Mouse (Mus musculus) megakaryocyte, embryonic 14.5 days (primary cell): ENCODE measurements around the gene Wasf3.

Experiments used
- FLI1 ChIP-seq: IDR thresholded peaks from 2 replicates; pipeline ENCODE4 v1.6.1; 2012; ENCODE audit warnings: low read length, inconsistent platforms, mixed read lengths
- GATA1 ChIP-seq: IDR thresholded peaks from 3 replicates; pipeline ENCODE4 v1.6.1; 2012; ENCODE audit warnings: mixed read lengths, low read length, inconsistent platforms, borderline replicate concordance

DNA sequence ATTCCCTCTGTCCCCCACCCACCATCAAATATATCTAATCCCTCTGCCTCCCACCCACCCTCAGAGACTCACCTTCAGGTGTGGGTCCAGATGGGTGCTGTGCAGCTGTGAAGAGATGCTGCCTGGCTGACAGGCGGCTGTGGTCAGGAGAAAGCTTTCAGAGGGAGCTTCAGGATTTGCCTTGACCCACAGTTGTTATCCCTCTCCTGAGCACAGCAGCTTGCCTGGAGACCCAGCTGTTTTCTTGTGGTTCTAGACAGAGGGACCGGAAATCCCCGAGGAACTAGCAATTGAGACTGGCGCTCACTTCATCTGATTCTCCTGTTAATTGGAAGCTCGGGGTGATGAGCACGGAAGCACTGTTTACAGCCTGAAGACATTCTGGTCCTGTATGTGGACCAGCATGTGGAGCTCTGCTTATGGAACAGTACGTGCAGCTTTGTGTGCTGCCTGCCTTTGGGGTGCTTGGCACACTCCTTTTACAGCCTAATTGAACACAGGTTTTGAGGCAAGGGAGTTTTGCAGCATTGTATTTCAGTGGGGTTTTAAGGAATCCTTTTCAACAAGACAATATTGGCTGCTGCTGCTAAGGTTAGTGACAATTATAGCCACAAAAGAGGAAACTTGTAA, 54.5 kb downstream of the Wasf3 start:
- TF ChIP-seq GATA1 (no peak), FLI1 (no peak)
